In genomic region chr15:82958253-82958701, GRCm38 (mm10) we compare ENCODE assay signal across 8 mouse cellular contexts. TPM values are rescaled to one million over a fixed set of nuclear protein-coding genes. Genes with fewer than 3 reads are reported as not detected.
DNase-seq lines count a peak whose midpoint lies in the region; ATAC-seq lines count a peak whose summit lies in the region.

No protein-coding gene starts in this region.

- no peak overlapping the region for H3K27ac ChIP-seq in embryonic facial prominence, embryonic 12.5 days
- H3K27ac ChIP-seq in limb, embryonic 12.5 days: peak overlapping the region; percentile 31; the same call in 1 of the 2 replicates

- peaks cover 13% of the 10 kb centered on the region; the same call in 1 of the 2 replicates for H3K27me3 ChIP-seq in embryonic facial prominence, embryonic 12.5 days
- H3K27me3 ChIP-seq in limb, embryonic 12.5 days: peaks cover 71% of the 10 kb centered on the region

- WGBS in embryonic facial prominence, embryonic 12.5 days: 4% methylated on average over 16 of the region's 16 CpGs
- 5% methylated on average over 16 of the region's 16 CpGs for WGBS in limb, embryonic 12.5 days

- 0 out of 2 replicates have a peak overlapping the region, but pooled peaks have one; percentile 7 for H3K4me3 ChIP-seq in embryonic facial prominence, embryonic 12.5 days
- H3K4me3 ChIP-seq in limb, embryonic 12.5 days (replicated peaks): peak overlapping the region; percentile 17

- H3K4me2 ChIP-seq in embryonic facial prominence, embryonic 12.5 days (replicated peaks): peak overlapping the region; percentile 25
- H3K4me2 ChIP-seq in limb, embryonic 12.5 days: peak overlapping the region; percentile 51

- ATAC-seq in embryonic facial prominence, embryonic 12.5 days (ENCODE audit: insufficient number of reproducible peaks, insufficient read depth, low FRiP score, low TSS enrichment): no peak
- ATAC-seq in limb, embryonic 12.5 days (ENCODE audit: insufficient number of reproducible peaks, insufficient read depth, low FRiP score, low TSS enrichment, low read depth): no peak

- 0 out of 2 replicates have a peak, but pooled peaks cover 7% of the 10 kb centered on the region for H3K36me3 ChIP-seq in embryonic facial prominence, embryonic 12.5 days
- H3K36me3 ChIP-seq in limb, embryonic 12.5 days: peaks cover 11% of the 10 kb centered on the region

- DNase-seq in frontal cortex, postnatal 36 days (ENCODE audit: low spot score in 2 of 2): peak; percentile 71 to 73
- DNase-seq in frontal cortex, postnatal 25 days (ENCODE audit: low spot score in 2 of 2): no peak
- peak; percentile 34 for DNase-seq in kidney, adult 18-20 months
- peak; percentile 55 for DNase-seq in right cerebral cortex, postnatal 36 days (ENCODE audit: low spot score in 2 of 2)
- DNase-seq in ovary, postnatal 36 days (ENCODE audit: low spot score): no peak
- no peak for DNase-seq in urinary bladder, postnatal 25 days (ENCODE audit: low spot score)

- no peak overlapping the region for H3K9ac ChIP-seq in embryonic facial prominence, embryonic 12.5 days
- 0 out of 2 replicates have a peak overlapping the region, but pooled peaks have one; percentile 27 for H3K9ac ChIP-seq in limb, embryonic 12.5 days (replicated peaks)

- H3K4me1 ChIP-seq in embryonic facial prominence, embryonic 12.5 days: peaks cover 87% of the 10 kb centered on the region
- H3K4me1 ChIP-seq in limb, embryonic 12.5 days (replicated peaks): peaks cover 78% of the 10 kb centered on the region

- no peaks in the 10 kb centered on the region for H3K9me3 ChIP-seq in embryonic facial prominence, embryonic 12.5 days
- no peaks in the 10 kb centered on the region for H3K9me3 ChIP-seq in limb, embryonic 12.5 days

RNA-seq across cellular contexts. Expression of gene Tcf20, which starts 29.4 kb away (rescaled TPM):
- polyA plus RNA-seq in embryonic facial prominence, embryonic 12.5 days (2016; fragmentation: Nextera tagmentation; extraction: Ambion mirVana): 13.9 and 15.1 TPM in 2 replicates
- 12.1 and 13.6 TPM in 2 replicates for polyA plus RNA-seq in limb, embryonic 12.5 days (2016; fragmentation: Nextera tagmentation; extraction: Ambion mirVana)

Comparison
In these comparisons a context has a peak if more than half of its experiments do, and no peak if none do; other contexts are left out.
1. DNase-seq: peak in frontal cortex, postnatal 36 days (2 of 2), kidney, adult 18-20 months (single experiment) and right cerebral cortex, postnatal 36 days (2 of 2); none in frontal cortex, postnatal 25 days (0 of 2), ovary, postnatal 36 days (single experiment) and urinary bladder, postnatal 25 days (single experiment).